Mouse (Mus musculus): ENCODE measurements around the gene Lsamp. TPM values are rescaled to one million over a fixed set of nuclear protein-coding genes. Genes with fewer than 3 reads are reported as not detected.

Lsamp gene
- polyA plus RNA-seq, 1 experiment from 2014 or later = not detected

- H3K4me3 ChIP-seq (ENCODE audit: inconsistent target) = no peak overlapping the region
- no peak overlapping the region for H3K27ac ChIP-seq
- H3K36me3 ChIP-seq (ENCODE audit: inconsistent target) = no peaks in the 10 kb centered on the region
- no peaks in the 10 kb centered on the region for H3K79me2 ChIP-seq (ENCODE audit: inconsistent target)
- 82% methylated on average over 1 of the region's 1 CpGs for WGBS (ENCODE audit: missing documents)
Measured at GRCm38 (mm10) chr16:42022566-42022965, 2038.4 kb downstream of the Lsamp start.

GRCm38 (mm10) chr16:42032030-42032429 lies 2047.9 kb downstream of the Lsamp start:
- Histone ChIP-seq H3K4me3 (ENCODE audit: inconsistent target) (no peak overlapping the region), H3K79me2 (ENCODE audit: inconsistent target) (no peaks in the 10 kb centered on the region), H3K27ac (no peak overlapping the region), H3K36me3 (ENCODE audit: inconsistent target) (no peaks in the 10 kb centered on the region)
- WGBS (ENCODE audit: missing documents) = 85% methylated on average over 2 of the region's 2 CpGs

- WGBS (ENCODE audit: missing documents) = 77% methylated on average over 2 of the region's 2 CpGs
- H3K4me3 ChIP-seq (ENCODE audit: inconsistent target) = no peak overlapping the region
- no peaks in the 10 kb centered on the region for H3K79me2 ChIP-seq (ENCODE audit: inconsistent target)
- no peak overlapping the region for H3K27ac ChIP-seq
- H3K36me3 ChIP-seq (ENCODE audit: inconsistent target) = no peaks in the 10 kb centered on the region
Measured at GRCm38 (mm10) chr16:42033449-42033848, 2049.3 kb downstream of the Lsamp start.

GRCm38 (mm10) chr16:42048138-42048537 lies 2064.0 kb downstream of the Lsamp start:
- Histone ChIP-seq H3K36me3 (ENCODE audit: inconsistent target) (no peaks in the 10 kb centered on the region), H3K79me2 (ENCODE audit: inconsistent target) (no peaks in the 10 kb centered on the region), H3K27ac (no peak overlapping the region), H3K4me3 (ENCODE audit: inconsistent target) (no peak overlapping the region)

- 51% methylated on average over 3 of the region's 3 CpGs for WGBS (ENCODE audit: missing documents)
- Histone ChIP-seq H3K79me2 (ENCODE audit: inconsistent target) (no peaks in the 10 kb centered on the region), H3K36me3 (ENCODE audit: inconsistent target) (no peaks in the 10 kb centered on the region), H3K27ac (no peak overlapping the region), H3K4me3 (ENCODE audit: inconsistent target) (no peak overlapping the region)
Measured at GRCm38 (mm10) chr16:42059927-42060326, 2075.8 kb downstream of the Lsamp start.

GRCm38 (mm10) chr16:42074325-42074724 lies 2090.2 kb downstream of the Lsamp start:
- H3K27ac ChIP-seq = no peak overlapping the region
- no peaks in the 10 kb centered on the region for H3K79me2 ChIP-seq (ENCODE audit: inconsistent target)
- H3K36me3 ChIP-seq (ENCODE audit: inconsistent target) = no peaks in the 10 kb centered on the region
- no peak overlapping the region for H3K4me3 ChIP-seq (ENCODE audit: inconsistent target)
- 73% methylated on average over 3 of the region's 3 CpGs for WGBS (ENCODE audit: missing documents)

- no peaks in the 10 kb centered on the region for H3K36me3 ChIP-seq (ENCODE audit: inconsistent target)
- H3K4me3 ChIP-seq (ENCODE audit: inconsistent target) = no peak overlapping the region
- H3K27ac ChIP-seq = no peak overlapping the region
- 84% methylated on average over 4 of the region's 4 CpGs for WGBS (ENCODE audit: missing documents)
- H3K79me2 ChIP-seq (ENCODE audit: inconsistent target) = no peaks in the 10 kb centered on the region
Measured at GRCm38 (mm10) chr16:42079573-42079972, 2095.4 kb downstream of the Lsamp start.

GRCm38 (mm10) chr16:42081611-42082010 lies 2097.4 kb downstream of the Lsamp start:
- no peaks in the 10 kb centered on the region for H3K79me2 ChIP-seq (ENCODE audit: inconsistent target)
- no peaks in the 10 kb centered on the region for H3K36me3 ChIP-seq (ENCODE audit: inconsistent target)
- 55% methylated on average over 2 of the region's 2 CpGs for WGBS (ENCODE audit: missing documents)
- no peak overlapping the region for H3K27ac ChIP-seq
- H3K4me3 ChIP-seq (ENCODE audit: inconsistent target) = no peak overlapping the region

- WGBS (ENCODE audit: missing documents) = 73% methylated on average over 1 of the region's 1 CpGs
- Histone ChIP-seq H3K27ac (no peak overlapping the region), H3K4me3 (ENCODE audit: inconsistent target) (no peak overlapping the region)
Measured at GRCm38 (mm10) chr16:42097510-42097909, 2113.3 kb downstream of the Lsamp start.

GRCm38 (mm10) chr16:42102186-42102585 lies 2118.0 kb downstream of the Lsamp start:
- H3K4me3 ChIP-seq (ENCODE audit: inconsistent target) = no peak overlapping the region
- H3K79me2 ChIP-seq (ENCODE audit: inconsistent target) = no peaks in the 10 kb centered on the region
- H3K36me3 ChIP-seq (ENCODE audit: inconsistent target) = no peaks in the 10 kb centered on the region
- WGBS (ENCODE audit: missing documents) = 50% methylated on average over 2 of the region's 2 CpGs
- H3K27ac ChIP-seq = no peak overlapping the region

More at GRCm38 (mm10) chr16:42097510-42097909, 2113.3 kb downstream of the Lsamp start:
- Histone ChIP-seq H3K36me3 (ENCODE audit: inconsistent target) (no peaks in the 10 kb centered on the region), H3K79me2 (ENCODE audit: inconsistent target) (no peaks in the 10 kb centered on the region)

- Histone ChIP-seq H3K79me2 (ENCODE audit: inconsistent target) (no peaks in the 10 kb centered on the region), H3K27ac (no peak overlapping the region), H3K36me3 (ENCODE audit: inconsistent target) (no peaks in the 10 kb centered on the region), H3K4me3 (ENCODE audit: inconsistent target) (no peak overlapping the region)
- WGBS (ENCODE audit: missing documents) = 72% methylated on average over 8 of the region's 8 CpGs
Measured at GRCm38 (mm10) chr16:42102635-42103034, 2118.5 kb downstream of the Lsamp start.

GRCm38 (mm10) chr16:42112251-42112650 lies 2128.1 kb downstream of the Lsamp start:
- Histone ChIP-seq H3K27ac (no peak overlapping the region), H3K4me3 (ENCODE audit: inconsistent target) (no peak overlapping the region), H3K79me2 (ENCODE audit: inconsistent target) (no peaks in the 10 kb centered on the region), H3K36me3 (ENCODE audit: inconsistent target) (no peaks in the 10 kb centered on the region)
- 100% methylated on average over 1 of the region's 1 CpGs for WGBS (ENCODE audit: missing documents)

GRCm38 (mm10) chr16:42113246-42113645 lies 2129.1 kb downstream of the Lsamp start:
- Histone ChIP-seq H3K36me3 (ENCODE audit: inconsistent target) (no peaks in the 10 kb centered on the region), H3K4me3 (ENCODE audit: inconsistent target) (no peak overlapping the region), H3K27ac (no peak overlapping the region), H3K79me2 (ENCODE audit: inconsistent target) (no peaks in the 10 kb centered on the region)
- 37% methylated on average over 2 of the region's 2 CpGs for WGBS (ENCODE audit: missing documents)

GRCm38 (mm10) chr16:42121788-42122187 lies 2137.6 kb downstream of the Lsamp start:
- no peak overlapping the region for H3K27ac ChIP-seq
- no peaks in the 10 kb centered on the region for H3K36me3 ChIP-seq (ENCODE audit: inconsistent target)
- no peaks in the 10 kb centered on the region for H3K79me2 ChIP-seq (ENCODE audit: inconsistent target)
- H3K4me3 ChIP-seq (ENCODE audit: inconsistent target) = no peak overlapping the region
- 91% methylated on average over 6 of the region's 6 CpGs for whole genome bisulfite sequencing (ENCODE audit: missing documents)

GRCm38 (mm10) chr16:42123826-42124225 lies 2139.7 kb downstream of the Lsamp start:
- H3K4me3 ChIP-seq (ENCODE audit: inconsistent target) = no peak overlapping the region
- no peaks in the 10 kb centered on the region for H3K79me2 ChIP-seq (ENCODE audit: inconsistent target)
- no peak overlapping the region for H3K27ac ChIP-seq
- WGBS (ENCODE audit: missing documents) = 75% methylated on average over 4 of the region's 4 CpGs
- no peaks in the 10 kb centered on the region for H3K36me3 ChIP-seq (ENCODE audit: inconsistent target)

- Histone ChIP-seq H3K79me2 (ENCODE audit: inconsistent target) (no peaks in the 10 kb centered on the region), H3K36me3 (ENCODE audit: inconsistent target) (no peaks in the 10 kb centered on the region), H3K4me3 (ENCODE audit: inconsistent target) (no peak overlapping the region), H3K27ac (no peak overlapping the region)
- WGBS (ENCODE audit: missing documents) = 83% methylated on average over 2 of the region's 2 CpGs
Measured at GRCm38 (mm10) chr16:42126061-42126460, 2141.9 kb downstream of the Lsamp start.

All from macrophage (primary cell).